Mouse (Mus musculus): ENCODE results near the gene Serpinb9. TPM values are rescaled to one million over a fixed set of nuclear protein-coding genes. Genes with fewer than 3 reads are reported as not detected.
"Not testable (repeated sequence)": the region's sequence is repeated elsewhere in the genome, so short reads cannot be mapped to it uniquely, and the experiment has no call there.

Gene Serpinb9
- total RNA-seq, 4 experiments from 2014 or later: 7.9 to 10.7 (median 9.6) TPM

DNA sequence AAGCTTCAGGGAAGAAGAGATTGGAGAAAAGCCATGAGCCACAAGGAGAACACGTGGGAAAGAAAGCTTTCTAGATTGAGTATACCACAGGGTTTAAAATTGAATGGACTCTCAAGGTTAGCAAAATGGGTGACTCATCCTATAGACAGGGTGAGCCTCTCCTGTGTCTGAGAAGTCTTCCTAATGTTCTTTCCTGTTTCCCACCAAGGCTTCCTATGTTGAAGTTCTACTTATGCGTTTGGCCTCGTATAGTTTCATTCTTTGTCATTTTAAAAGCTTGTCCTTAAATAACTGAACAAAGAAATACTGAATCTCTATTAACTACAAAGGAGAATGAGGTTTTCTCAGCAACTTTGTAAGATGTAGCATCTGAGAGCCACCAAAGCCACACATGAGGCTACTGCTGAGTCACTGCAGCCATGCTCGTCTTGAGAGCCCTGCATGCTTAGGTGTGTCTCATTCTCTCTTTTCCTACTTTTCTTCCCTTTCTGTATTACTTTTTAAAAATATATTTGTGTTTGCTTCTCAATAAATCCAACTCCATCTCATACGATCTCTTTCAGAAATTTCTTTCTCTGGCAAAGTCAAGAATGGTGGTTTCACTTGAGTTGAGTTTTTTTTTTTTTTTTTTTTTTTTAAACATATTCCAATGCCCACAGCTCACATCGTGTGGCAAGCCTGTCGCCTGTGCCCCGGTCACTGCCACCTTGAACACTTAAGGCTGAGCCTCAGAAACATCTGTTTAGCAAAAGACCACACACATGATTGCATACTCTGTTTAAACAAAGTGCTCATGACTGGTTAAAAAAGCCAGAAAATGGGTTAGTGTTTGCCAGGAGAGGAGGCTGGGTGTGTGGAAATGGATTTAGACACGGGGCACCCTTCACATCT is 718 bp downstream of the Serpinb9 start:
- DNase-seq (ENCODE audit: low spot score): no peak

DNA sequence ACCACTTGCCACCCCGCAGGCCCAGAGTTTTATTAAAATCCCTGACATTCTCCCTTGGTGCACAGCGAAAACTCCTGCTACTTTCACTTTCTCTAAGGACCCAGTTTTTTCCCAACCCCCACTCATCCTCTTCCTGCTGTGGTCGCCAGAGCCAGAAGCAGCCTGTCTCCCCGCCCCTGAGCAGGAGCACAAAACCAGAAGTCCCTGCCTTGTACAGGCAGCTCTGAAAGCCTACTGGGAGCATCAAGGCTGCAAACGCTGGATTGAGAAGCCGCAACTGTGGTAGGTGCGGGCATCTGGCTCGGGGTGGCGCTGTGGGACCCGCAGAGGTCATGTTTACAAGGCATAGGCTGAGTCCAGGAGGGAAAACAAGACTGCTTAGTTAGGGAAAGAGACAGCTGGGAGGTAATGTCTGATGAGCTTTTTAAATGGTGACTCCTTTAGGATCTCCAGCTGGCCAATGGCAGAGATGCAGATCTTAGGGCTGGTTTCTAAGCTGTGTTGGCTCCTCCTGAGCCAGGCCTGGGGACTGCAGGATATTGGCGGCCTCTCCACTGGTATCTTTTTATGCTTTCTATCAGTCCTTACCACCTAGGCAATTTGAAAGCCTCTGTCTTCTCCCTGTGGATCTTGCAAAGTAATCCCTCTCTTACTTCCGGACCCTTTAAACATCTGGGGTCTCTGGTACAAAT is 1.5 kb downstream of the Serpinb9 start:
- peak; percentile 92 for DNase-seq (ENCODE audit: low spot score)

DNA sequence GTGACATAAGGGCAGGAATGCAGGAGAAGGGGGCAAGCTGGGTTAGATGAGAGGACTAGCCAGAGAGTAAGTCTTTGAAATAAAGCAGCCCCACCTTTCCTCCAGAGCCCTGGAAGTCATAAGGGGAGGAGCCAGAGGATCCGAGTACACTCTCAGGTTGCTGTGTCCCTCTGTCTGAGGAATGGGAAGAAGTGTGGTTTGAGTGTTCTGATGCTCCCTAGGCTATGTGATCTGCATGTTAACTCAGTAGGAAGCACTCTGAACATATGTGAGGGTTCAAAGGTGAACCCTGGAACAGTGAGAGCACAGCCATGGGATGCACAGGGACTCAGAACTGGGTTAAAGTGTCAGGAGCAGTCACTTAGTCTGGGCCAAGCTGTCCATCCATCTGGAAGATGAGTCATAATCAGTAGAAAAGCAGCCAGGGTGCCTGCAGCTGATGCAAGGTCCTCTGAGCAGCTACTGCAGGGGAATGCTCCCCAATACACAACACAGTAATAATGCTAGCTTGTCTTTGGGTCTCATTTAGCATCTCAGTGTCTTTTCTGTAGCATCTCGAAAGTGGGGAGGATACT is 2.5 kb downstream of the Serpinb9 start:
- no peak for DNase-seq (ENCODE audit: low spot score)

DNA sequence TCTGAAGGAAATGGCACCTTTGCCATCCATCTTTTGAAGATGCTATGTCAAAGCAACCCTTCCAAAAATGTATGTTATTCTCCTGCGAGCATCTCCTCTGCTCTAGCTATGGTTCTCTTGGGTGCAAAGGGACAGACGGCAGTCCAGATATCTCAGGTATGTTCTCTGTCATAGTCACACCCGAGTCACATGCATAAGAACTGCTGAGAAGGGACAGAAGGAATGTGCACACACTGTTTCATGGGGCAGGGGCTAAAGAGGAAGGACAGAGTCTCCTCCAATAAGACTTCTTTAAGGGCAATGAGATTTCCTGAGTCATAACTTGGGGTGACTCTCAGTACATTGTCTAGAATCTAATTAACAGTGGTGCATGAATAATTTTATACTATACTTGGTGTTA is 3.5 kb downstream of the Serpinb9 start:
- DNase-seq (ENCODE audit: low spot score): no peak

DNA sequence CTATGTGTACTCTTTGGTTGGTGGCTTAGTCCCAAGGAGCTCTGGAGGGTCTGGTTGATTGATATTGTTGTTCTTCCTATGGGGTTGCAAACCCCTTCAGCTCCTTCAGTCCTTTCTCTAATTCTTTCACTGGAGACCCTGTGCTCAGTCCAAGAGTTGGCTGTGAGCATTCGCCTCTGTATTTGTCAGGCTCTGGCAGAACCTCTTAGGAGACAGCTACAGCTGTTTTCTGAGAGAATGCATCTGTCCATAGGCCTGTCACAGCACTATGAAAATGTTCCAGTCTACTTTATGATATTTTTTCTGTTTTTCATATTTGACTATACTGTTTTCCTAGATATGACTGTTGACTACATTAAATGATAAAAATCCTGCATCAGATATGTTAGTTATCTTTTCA is 9.3 kb downstream of the Serpinb9 start:
- no peak for DNase-seq (ENCODE audit: low spot score)

DNA sequence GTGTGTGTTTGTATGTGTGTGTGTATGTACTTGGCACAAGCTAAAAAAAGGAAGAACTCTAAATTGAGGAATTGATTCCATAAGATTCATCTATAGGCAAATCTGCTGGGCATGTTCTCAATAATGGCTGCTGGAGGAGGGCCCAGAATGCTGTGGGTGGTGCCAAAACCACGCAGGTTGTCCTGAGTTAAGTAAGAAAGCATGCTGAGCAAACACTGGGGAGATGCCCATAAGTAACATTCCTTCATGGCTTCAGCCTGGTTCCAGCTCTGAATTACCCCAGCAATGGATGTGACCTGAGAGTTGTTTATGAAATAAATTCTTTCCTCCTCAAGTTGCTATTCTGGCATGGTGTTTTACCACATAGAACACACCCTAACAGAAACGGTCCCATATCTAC is 10.2 kb downstream of the Serpinb9 start:
- DNase-seq (ENCODE audit: low spot score): no peak

DNA sequence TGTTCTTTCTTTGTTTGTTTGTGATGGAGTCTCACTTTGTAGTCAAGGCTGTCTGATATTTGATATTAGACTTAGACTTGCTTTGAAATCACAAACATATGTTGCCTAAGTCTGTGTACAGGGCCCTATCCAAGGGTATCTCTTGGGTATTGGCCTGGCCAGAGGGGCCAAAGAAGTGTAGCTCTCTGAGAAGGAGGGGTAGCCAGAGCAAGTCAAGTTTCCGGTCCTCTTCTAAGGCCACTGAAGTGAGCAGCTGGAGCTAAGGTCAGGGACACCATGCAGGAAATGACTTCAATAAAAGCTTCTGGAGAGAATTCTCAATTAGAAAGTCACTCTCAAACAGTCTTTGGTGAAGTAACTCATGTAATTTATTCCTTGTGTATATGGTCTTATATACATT is 19.3 kb downstream of the Serpinb9 start:
- DNase-seq (ENCODE audit: low spot score): no peak

DNA sequence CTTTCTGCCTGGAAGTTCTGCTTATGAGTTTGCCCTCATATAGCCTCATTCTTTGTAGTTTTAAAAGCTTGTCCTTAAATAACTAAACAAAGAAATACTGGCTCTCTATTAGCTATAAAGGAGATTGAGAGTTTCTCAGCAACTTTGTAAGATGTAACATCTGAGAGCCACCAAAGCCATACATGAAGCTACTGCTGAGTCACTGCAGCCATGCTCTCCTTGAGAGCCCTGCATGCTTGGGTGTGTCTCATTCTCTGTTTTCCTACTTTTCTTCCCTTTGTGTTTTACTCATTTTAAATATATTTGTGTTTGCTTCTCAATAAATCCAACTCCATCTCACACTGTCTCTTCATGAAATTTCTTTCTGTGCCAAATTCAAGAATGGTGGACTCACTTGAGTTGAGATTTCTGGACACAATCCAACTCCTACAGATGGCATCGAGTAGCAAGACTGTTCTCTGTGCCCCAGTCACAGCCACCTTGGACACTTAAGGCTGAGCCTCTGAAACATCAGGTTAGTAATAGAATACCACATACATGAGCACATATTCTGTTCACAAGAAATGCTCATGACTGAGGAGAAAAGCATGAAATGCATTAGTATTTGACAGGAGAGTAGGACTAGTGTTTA is 23.5 kb downstream of the Serpinb9 start:
- DNase-seq (ENCODE audit: low spot score): no peak

DNA sequence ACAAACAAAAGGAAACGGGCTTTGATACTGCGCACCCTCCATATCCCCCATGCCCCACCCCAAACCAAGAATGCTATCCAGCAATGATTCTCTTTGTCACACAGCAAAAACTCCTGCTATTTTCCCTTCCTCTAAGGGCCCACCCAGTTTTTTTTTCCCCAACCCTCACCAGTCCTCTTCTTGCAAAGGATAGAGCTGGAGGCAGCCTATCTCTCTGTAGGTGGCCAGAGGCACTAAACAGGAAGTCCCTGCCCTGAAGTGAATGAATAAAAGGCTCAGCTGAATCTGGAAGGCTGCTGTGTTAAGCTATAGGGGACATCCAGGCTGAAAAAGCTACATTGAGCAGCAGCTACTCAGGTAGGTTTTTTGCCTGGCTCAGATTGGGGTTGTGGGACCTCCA is 24.2 kb downstream of the Serpinb9 start, which contains the start of gene Serpinb9b:
Gene Serpinb9b, plus strand, starts transcription at position 173 of the 400 bp plus-strand sequence.
- DNase-seq (ENCODE audit: low spot score): no peak

DNA sequence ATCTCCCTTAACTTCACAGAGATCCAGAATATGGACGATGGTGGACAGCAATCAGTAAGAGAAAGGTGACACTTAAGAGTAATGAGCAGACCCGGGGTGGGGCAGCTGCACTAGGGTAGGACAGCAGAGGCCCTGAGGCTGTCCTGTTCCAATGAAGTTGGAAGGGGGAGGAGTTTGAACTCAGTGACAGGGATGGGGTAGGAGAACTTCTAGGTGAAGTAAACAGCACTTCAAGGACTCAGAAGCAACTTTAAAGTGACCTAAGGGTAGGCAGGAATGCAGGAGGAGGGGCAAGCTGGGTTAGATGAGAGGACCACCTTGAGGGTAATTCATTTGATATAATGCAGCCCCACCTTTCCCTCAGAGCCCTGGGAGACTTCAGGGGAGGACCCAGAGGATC is 25.1 kb downstream of the Serpinb9 start:
- DNase-seq (ENCODE audit: low spot score): no peak

GRCm38 (mm10) chr13:33028550-33028949 is 25.5 kb downstream of the Serpinb9 start:
- no peak for DNase-seq (ENCODE audit: low spot score)

DNA sequence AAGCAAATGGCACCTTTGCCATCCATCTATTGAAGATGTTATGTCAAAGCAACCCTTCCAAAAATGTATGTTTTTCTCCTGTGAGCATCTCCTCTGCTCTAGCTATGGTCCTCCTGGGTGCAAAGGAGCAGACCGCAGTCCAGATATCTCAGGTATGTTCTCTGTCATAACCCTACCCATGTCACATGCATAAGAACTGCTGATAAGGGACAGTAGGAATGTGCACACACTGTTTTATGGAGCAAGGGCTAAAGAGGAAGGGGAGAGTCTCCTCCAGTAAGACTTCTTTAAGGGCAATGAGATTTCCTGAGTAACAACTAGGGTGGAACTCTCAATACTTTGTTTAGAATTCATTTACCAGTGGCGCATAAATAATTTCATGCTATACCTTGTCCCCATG is 26.4 kb downstream of the Serpinb9 start:
- not testable (repeated sequence) for DNase-seq (ENCODE audit: low spot score)

DNA sequence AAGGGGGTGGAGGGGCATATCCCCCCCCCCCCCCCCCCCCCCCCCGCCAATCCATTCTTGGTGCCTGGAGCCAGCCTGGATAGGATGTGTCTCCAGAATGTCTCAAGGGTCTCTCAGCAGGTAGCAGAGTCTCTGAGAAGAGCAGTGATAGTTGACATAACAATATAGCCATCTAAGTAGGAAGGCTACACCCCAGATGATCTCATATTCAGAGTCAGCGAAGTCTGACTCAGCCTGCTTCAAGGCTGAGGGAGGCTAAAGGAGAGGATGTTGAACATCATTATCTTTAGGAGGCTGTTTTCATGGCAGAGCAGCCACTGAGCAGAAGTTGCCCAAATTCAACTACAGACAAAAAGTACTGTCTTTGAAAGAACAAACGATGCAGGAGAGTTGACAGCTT is 27.2 kb downstream of the Serpinb9 start:
- DNase-seq (ENCODE audit: low spot score): no peak

DNA sequence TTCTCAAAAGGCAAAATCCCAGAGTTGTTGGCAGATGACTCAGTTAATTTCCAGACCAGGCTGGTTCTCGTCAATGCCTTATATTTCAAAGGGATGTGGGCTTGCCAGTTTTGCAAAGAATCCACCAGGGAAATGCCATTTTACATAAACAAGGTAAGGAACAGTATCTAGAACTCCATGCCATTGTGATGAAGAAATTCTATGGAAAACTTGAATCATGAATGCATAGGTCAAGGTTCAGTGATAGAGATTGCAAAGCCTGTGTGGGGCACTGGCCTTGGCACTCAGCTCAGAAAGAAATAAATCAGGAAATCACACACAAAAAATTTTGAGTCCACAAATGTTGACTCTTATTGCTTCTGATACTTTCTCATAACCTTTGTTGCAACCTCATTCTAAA is 32.5 kb downstream of the Serpinb9 start:
- DNase-seq (ENCODE audit: low spot score): no peak

DNA sequence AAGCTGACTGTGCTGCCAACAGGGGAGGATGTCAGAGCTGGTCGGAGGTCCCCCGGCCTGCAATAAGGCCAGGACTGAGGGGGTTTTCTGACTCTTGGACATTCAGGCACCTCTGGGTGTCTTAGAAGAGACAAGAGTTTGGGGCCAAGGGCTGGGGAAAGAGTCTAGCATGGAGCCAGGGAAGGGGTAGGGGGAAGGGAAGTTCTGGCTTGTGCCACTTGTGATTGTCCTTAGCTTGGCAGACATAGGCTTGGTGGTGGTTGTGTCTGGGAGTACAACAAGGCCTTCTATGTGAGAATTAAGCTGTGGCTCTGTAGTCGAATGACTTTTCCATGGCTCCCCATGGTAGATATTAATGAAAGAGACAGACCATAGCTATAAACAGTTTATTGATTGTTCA is 40.5 kb downstream of the Serpinb9 start:
- DNase-seq (ENCODE audit: low spot score): no peak

GRCm38 (mm10) chr13:33047234-33047633 is 44.2 kb downstream of the Serpinb9 start:
- no peak for DNase-seq (ENCODE audit: low spot score)

DNA sequence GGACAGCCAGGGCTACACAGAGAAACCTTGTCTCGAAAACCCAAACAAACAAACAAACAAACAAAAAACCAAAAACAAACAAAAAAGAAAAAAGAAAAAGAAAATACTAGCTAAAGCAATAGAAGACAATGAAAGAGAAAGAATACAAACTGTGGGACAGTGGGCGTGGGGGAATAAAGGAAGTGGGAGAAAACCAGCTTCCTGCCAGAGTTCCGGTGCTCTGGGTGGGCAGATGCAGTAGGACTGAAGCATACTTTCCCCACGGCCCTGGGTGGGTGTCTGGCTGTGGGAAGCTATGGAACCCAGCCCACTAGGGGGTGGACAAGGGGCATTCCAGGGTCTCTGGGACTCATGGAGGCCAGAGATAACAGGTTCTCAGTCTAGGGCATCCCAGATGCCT is 45.1 kb downstream of the Serpinb9 start:
- DNase-seq (ENCODE audit: low spot score): no peak

DNA sequence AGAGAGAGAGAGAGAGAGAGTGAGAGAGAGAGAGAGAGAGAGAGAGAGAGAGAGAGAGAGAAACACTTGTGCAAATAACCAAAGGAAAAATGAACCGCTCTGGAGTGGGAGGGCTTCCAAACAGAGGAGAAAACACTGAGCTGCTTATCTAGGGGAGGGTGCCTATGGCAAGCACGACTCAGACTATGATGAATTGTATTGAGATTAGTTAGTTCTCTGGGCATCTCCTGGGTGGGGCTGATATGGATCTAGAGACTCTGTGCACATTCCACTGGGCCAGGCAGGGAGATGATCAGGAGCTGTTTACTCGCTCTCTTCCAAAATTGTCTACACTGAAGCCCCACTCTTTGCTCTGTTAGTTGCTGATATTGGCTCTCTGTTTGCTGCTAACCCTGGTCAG is 48.6 kb downstream of the Serpinb9 start:
- DNase-seq (ENCODE audit: low spot score): no peak

- no peak for DNase-seq (ENCODE audit: low spot score)
These were observed 60.0 kb downstream of the Serpinb9 start for GRCm38 (mm10) chr13:33063048-33063447.

All from heart, adult 8-10 months (tissue).